Mouse (Mus musculus) CH12F3 (cell line): ENCODE measurements around the gene Cacna2d4.

ENCODE experiments used
- in situ Hi-C: fragments of 300-500 bp; cut with MboI; formaldehyde crosslinking; loops from 2 replicates; pipeline ENCODE4 v1.14.3; 2020; ENCODE audit warnings: low sequenced_read_pairs

Gene Cacna2d4

DNA sequence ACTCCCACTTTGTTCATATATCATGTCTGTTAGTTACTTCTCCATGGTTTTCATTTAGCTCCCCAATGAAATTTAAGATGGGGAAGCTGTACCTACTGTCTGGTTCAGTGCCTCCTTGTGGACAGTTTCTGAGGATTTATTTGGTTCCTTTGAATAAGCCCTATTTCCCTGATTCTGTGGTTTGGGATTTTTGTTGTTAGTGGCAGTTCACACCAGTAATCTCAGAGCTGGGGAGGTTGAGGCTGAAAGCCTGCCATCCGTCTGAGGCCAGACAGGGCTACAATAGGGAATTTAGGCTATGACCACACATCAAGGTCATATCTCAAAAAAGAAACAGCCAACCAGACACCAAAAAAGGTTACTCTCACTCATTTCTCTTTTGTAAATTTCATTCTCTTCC is 142.3 kb downstream of the Cacna2d4 start:
- in situ Hi-C loops = no loop called here

DNA sequence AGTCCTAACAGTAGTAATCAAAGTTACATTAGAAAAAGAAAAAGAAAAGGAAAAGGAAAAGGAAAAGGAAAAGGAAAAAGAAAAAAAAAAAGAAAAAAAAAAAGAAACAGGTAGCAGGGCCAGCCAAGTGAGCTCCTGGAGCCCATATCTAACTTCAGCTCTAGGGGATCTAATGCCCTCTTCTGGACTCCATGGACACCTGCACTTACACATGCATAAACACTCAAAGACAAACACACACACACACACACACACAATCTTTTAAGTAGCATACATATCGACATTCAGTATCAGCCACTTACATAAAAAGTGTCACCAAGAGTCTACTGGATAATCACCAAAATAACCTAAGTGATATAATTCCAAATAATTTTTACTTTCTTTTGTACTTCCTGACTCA is 149.3 kb downstream of the Cacna2d4 start:
- in situ Hi-C loops = no loop called here

- in situ Hi-C loops = no loop called here
These were observed 150.1 kb downstream of the Cacna2d4 start for GRCm38 (mm10) chr6:119386421-119386820.

- in situ Hi-C loops = no loop called here
These were observed 150.5 kb downstream of the Cacna2d4 start for GRCm38 (mm10) chr6:119386821-119387220.

DNA sequence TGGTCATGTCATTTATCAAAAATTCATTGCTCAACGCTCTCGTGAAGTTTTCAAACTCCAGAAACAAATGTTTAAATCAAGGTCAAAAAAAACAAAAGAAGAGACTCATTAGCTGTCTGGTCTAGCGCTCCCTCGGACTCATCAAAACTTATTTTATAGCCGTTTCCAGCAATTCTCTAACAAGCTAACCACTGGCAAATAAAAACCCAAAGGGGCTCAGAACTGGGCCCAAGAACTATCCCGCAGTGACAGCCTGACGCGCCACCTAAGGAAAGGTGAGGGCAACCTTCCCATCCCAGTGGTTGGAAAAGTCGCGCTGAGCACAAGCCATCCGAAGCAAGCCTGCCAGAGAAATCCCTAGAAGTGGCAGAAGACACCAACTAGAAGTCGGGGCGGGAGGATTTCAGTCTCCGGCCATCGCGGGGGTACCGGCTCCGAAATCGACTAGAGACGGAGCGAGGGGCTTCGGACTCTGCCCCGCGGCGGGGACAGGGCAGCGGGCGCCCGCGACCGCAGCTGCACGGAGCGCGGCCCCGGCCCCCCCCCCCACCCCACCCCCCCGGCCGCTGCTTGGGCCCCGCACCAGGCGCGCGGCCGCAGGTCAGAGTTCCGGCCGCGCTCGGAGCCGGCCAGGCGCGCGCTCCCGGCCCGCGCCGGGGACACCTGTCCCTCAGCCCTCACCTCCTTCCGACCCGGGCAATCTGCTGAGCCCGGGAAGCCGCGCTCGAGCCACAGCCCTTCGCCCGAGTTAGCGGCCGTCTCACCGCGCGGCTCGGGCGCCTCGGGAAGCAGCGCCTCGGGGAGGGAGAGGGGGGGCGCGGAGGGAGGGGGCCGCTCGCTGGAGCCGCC is 151.7 kb downstream of the Cacna2d4 start:
- in situ Hi-C loops = no loop called here

- in situ Hi-C loops = no loop called here
These were observed 152.3 kb downstream of the Cacna2d4 start for GRCm38 (mm10) chr6:119388650-119389012.

DNA sequence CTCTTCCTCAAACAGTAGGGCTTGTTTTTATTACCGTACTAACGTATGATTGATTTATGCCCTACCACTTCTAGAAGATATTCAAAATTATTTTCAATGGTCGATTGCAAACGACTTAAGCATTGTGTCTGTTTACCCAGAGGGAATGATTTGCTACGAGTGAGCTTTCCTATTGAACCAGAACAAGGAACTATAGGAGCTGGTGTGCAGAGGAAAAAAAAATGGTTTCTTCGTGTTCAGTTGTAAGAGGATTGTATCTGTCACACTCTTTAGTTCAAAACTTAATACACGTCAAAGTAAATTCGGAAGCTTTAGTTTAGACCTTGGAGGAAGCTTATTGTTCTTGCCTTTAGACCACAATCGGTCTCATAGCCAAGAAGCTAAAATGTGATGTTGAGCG is 152.8 kb downstream of the Cacna2d4 start:
- in situ Hi-C loops = no loop called here

DNA sequence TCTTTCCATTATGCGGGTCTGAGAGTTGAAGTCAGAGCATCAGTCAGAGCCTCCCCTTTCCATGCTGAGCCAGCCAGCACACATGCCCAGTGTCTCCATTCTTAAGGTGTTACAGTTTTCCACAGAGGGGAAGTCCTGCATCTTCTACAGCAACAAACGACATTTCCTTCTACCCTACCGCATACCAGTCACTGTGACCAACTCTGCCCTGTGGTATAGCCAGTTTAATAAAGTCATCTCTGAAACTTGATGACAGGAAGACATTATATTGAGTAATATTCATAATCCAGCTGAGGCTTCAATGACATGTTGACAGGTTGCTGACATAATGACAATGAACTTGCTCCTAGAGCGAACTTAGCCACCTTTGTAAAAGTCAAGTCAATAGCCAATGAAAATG is 154.4 kb downstream of the Cacna2d4 start:
- in situ Hi-C loops = no loop called here

DNA sequence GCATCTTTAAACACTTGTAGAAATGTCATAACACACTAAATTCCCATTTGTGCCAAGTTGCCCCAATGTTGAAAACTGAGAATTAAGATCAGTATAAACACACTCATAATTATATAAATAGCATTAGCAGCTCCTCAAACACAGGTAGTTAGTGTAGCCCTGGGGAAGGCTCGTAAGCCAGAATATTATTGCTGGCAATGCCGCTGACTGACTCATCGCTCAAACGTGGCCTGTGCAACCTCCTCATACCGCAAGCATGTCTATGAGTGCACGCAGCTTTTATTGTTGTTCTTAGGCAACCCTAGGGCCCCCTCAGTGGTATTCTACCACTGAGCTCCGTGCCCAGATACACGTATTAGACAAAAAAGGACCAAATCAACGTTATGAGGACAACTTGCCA is 156.5 kb downstream of the Cacna2d4 start:
- in situ Hi-C loops = no loop called here

- in situ Hi-C loops = no loop called here
These were observed 159.3 kb downstream of the Cacna2d4 start for GRCm38 (mm10) chr6:119395421-119396308.

- in situ Hi-C loops = no loop called here
These were observed 159.9 kb downstream of the Cacna2d4 start for GRCm38 (mm10) chr6:119396309-119396634.

- in situ Hi-C loops = no loop called here
These were observed 163.0 kb downstream of the Cacna2d4 start for GRCm38 (mm10) chr6:119399371-119399770.

GRCm38 (mm10) chr6:119400649-119401048 is 164.3 kb downstream of the Cacna2d4 start:
- in situ Hi-C loops = no loop called here

DNA sequence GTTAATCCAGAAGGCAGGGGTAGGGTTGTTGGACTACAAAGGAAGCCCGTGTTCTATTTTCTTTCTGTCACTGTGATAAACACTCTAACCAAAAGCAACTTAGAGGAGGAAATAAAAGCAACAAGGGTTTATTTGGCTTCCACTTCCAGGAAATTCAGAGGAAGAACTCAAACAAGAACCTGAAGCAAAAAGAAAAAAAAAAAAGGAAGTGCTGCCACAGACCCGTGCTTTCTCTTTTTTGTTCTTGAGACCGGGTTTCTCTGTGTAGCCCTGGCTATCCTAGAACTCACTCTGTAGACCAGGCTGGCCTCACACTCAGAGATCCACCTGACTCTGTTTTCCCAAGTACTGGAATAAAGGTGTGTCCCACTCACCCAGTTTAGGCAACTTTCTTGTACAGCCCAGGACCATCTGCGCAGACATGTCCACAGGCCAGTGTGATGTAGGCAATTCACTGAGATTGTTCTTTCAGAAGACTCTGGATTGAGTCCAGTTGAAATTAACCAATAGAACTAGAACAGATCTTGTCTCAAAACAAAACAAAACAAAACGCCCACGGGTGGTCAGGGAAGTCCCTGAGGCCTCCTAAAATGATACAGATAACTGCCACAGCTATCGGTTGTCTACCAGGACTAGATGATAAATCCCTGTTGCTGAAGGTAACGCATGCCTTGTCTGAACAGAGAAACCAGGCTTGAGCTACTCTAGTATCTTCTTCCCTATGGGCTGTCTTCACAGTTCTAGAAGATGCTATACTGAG is 165.4 kb downstream of the Cacna2d4 start:
- in situ Hi-C loops = no loop called here
